Mouse (Mus musculus) small intestine, adult 10 weeks (tissue): ENCODE results near the gene Med19. TPM values are rescaled to one million over a fixed set of nuclear protein-coding genes. Genes with fewer than 3 reads are reported as not detected.

ENCODE experiments used
- polyA plus RNA-seq: library from polyadenylated mRNA; stranded (reverse); fragments of 350-450 nt; fragmentation: Illumina TruSeq; extraction: RNeasy Lipid Tissue Mini Kit (QIAGEN cat#74804); gene quantifications from one replicate; pipeline ENCODE4 v1.2.3, GENCODE M21; 2014; ENCODE audit warnings: low replicate concordance

Med19 gene
- polyA plus RNA-seq, result 51.2 TPM

GRCm38 (mm10) chr2:84677968-84678880 is at the start of gene Med19, which contains the start of gene Gm28635:
Gene Med19, plus strand, starts transcription at chr2:84678402.
Gene Gm28635, minus strand, starts transcription at chr2:84678041.

GRCm38 (mm10) chr2:84650464-84651195 is 27.6 kb upstream of the Med19 start, which contains the start of gene Ctnnd1:
Gene Ctnnd1, minus strand, starts transcription at chr2:84650765.

GRCm38 (mm10) chr2:84658806-84659205 is 19.4 kb upstream of the Med19 start, which contains the start of gene Btbd18:
Gene Btbd18, plus strand, starts transcription at chr2:84659079.

GRCm38 (mm10) chr2:84670569-84670933 is 7.7 kb upstream of the Med19 start, which contains the start of gene Selenoh:
Gene Selenoh, minus strand, starts transcription at chr2:84670770.

GRCm38 (mm10) chr2:84679016-84679415 is 814 bp downstream of the Med19 start, which contains the start of gene Tmx2:
Gene Tmx2, minus strand, starts transcription at chr2:84679140.

GRCm38 (mm10) chr2:84714811-84715561 is 36.8 kb downstream of the Med19 start, which contains the start of gene Zdhhc5:
Gene Zdhhc5, minus strand, starts transcription at chr2:84715180.

GRCm38 (mm10) chr2:84727172-84727858 is 49.1 kb downstream of the Med19 start, which contains the start of gene Clp1:
Gene Clp1, minus strand, starts transcription at chr2:84727350.

GRCm38 (mm10) chr2:84733579-84734300 is 55.5 kb downstream of the Med19 start, which contains the start of gene Ypel4:
Gene Ypel4, plus strand, starts transcription at chr2:84734058.

Other genes starting within 250 kb of the Med19 start
- gene Tfpi, start 201.6 kb upstream of the Med19 start, polyA plus RNA-seq, result 36.9 TPM
- 411 TPM for gene Ctnnd1, start 27.6 kb upstream of the Med19 start, polyA plus RNA-seq
- gene Btbd18, start 19.3 kb upstream of the Med19 start, polyA plus RNA-seq, result not detected
- 10.8 TPM for gene Selenoh, start 7.6 kb upstream of the Med19 start, polyA plus RNA-seq
- not detected for gene Gm28635, start 361 bp upstream of the Med19 start, polyA plus RNA-seq
- 75.6 TPM for gene Tmx2, start 738 bp downstream of the Med19 start, polyA plus RNA-seq
- 88.7 TPM for gene Zdhhc5, start 36.8 kb downstream of the Med19 start, polyA plus RNA-seq
- 24.1 TPM for gene Clp1, start 48.9 kb downstream of the Med19 start, polyA plus RNA-seq
- 0.63 TPM for gene Ypel4, start 55.7 kb downstream of the Med19 start, polyA plus RNA-seq
- gene Gm19426, start 65.3 kb downstream of the Med19 start, polyA plus RNA-seq, result not detected
- 11.1 TPM for gene Serping1, start 97.0 kb downstream of the Med19 start, polyA plus RNA-seq
- gene Ube2l6, start 120.4 kb downstream of the Med19 start, polyA plus RNA-seq, result 142 TPM
- gene Smtnl1, start 144.2 kb downstream of the Med19 start, polyA plus RNA-seq, result not detected
- gene Timm10, start 148.6 kb downstream of the Med19 start, polyA plus RNA-seq, result 0.74 TPM
- gene Slc43a1, start 160.4 kb downstream of the Med19 start, polyA plus RNA-seq, result 0.45 TPM
- not detected for gene Rtn4rl2, start 208.3 kb downstream of the Med19 start, polyA plus RNA-seq